Mouse (Mus musculus) ES-E14 (cell line): ENCODE measurements at regions not wholly inside any gene's neighbourhood (a gene's known extent, or its start where the extent isn't known, plus 50 kb on each side); places are given as distances from the start of the nearest gene placed in this dataset.

ENCODE experiments used
- CHD2 ChIP-seq: IDR thresholded peaks from 2 replicates; pipeline ENCODE4 v1.6.1; 2014; ENCODE audit warnings: mild to moderate bottlenecking, low read depth, low read length, inconsistent platforms
- HCFC1 ChIP-seq: IDR thresholded peaks from 2 replicates; pipeline ENCODE4 v1.6.1; 2012; ENCODE audit warnings: low read length, inconsistent platforms, borderline replicate concordance; ENCODE audit not compliant: insufficient read depth
- MAFK ChIP-seq: IDR thresholded peaks from 2 replicates; pipeline ENCODE4 v1.6.1; 2014; ENCODE audit warnings: mild to moderate bottlenecking, low read depth, low read length, inconsistent platforms; ENCODE audit not compliant: insufficient read depth
- ZC3H11A ChIP-seq: IDR thresholded peaks from 2 replicates; pipeline ENCODE4 v1.6.1; 2012; ENCODE audit warnings: low read depth, mild to moderate bottlenecking, inconsistent platforms, low read length, borderline replicate concordance
- ZNF384 ChIP-seq: IDR thresholded peaks from 2 replicates; pipeline ENCODE4 v1.6.1; 2012; ENCODE audit warnings: low read depth, low read length, inconsistent platforms

- TF ChIP-seq ZC3H11A: no peak
- no peak for TF ChIP-seq MAFK
- TF ChIP-seq CHD2: no peak
- TF ChIP-seq ZNF384: no peak
- no peak for TF ChIP-seq HCFC1
These were observed 94.8 kb upstream of the Rap1b start for GRCm38 (mm10) chr10:117940441-117941265.
